Mouse (Mus musculus) kidney, embryonic 16.5 days (tissue): ENCODE measurements around the gene 1810009A15Rik. TPM values are rescaled to one million over a fixed set of nuclear protein-coding genes. Genes with fewer than 3 reads are reported as not detected.
A peak's percentile ranks its signal among the peaks of the same experiment; 100 is the strongest.

Experiments
- ATAC-seq: fragments of 200-750 bp; cut with Nextera tagmentation; 2 replicates; pipeline ENCODE4 v1.8.0; 2017; ENCODE audit warnings: moderate TSS enrichment; ENCODE audit not compliant: low FRiP score, low TSS enrichment
- H3K27ac ChIP-seq: fragments of 300-500 bp; sonication (generic); 2 replicates; pipeline ENCODE4 v1.5.1; 2014; ENCODE audit warnings: low read length
- H3K27me3 ChIP-seq: fragments of 300-500 bp; sonication (generic); 2 replicates; pipeline ENCODE4 v1.6.1; 2014; ENCODE audit warnings: low read length, control low read depth, mixed read lengths; ENCODE audit not compliant: insufficient read depth
- H3K36me3 ChIP-seq: fragments of 300-500 bp; sonication (generic); 2 replicates; pipeline ENCODE4 v1.6.1; 2014; ENCODE audit warnings: low read length, control low read depth, mixed read lengths; ENCODE audit not compliant: insufficient read depth
- H3K4me1 ChIP-seq: fragments of 300-500 bp; sonication (generic); 2 replicates; pipeline ENCODE4 v1.6.1; 2014; ENCODE audit warnings: low read length, control low read depth, mixed read lengths; ENCODE audit not compliant: insufficient read depth
- H3K4me2 ChIP-seq: fragments of 300-500 bp; sonication (generic); replicated peaks from 2 replicates; pipeline ENCODE4 v1.6.1; 2014; ENCODE audit warnings: low read depth, low read length
- H3K4me3 ChIP-seq: fragments of 300-500 bp; sonication (generic); 2 replicates; pipeline ENCODE4 v1.5.1; 2014; ENCODE audit warnings: mild to moderate bottlenecking, low read length
- H3K9ac ChIP-seq: fragments of 300-500 bp; sonication (generic); replicated peaks from 2 replicates; pipeline ENCODE4 v1.6.1; 2014; ENCODE audit warnings: low read length
- H3K9me3 ChIP-seq: fragments of 300-500 bp; sonication (generic); 2 replicates; pipeline ENCODE4 v1.6.1; 2016; ENCODE audit warnings: low read length, control low read depth
- WGBS: fragments of 180-500 bp; shearing (Covaris S2); extraction: QIAGEN DNeasy Blood & Tissue Kit; methylation state at CpG from one replicate; pipeline ENCODE4 v1.1.7; 2014; 5-methylcytosine and 5-hydroxymethylcytosine counted together
- microRNA-seq: library from miRNA; unstranded; fragments of <30 nt; microRNA quantifications from one replicate; pipeline ENCODE4, GENCODE M21; 2016
- polyA plus RNA-seq: library from polyadenylated mRNA; unstranded; fragments of >200 nt; fragmentation: Nextera tagmentation; extraction: Ambion mirVana; gene quantifications from 2 replicates; pipeline ENCODE4 v1.2.1, GENCODE M21; 2015

The 1810009A15Rik gene
- polyA plus RNA-seq, 1 experiment from 2014 or later, result 93.0 TPM

DNA sequence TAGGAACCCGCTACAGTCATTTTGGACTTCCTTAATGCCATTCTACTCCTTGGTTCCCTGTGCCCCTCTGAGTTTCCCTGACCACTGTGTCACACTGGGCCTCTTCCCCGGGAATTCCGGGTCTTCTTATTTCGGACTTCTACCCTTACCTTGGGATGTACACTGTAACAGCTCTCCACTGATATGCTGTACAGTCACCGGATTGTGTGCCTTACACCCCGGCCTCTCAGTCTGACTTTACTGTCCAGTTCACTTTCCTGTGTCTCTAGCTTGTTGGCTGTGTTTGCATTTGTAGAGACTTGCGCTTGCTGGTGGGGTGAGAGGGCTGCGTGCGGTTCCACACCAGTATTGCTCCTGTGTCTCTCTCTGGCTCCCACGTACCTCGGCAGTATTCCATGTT, 41.5 kb downstream of the 1810009A15Rik start:
- WGBS, result 5% methylated on average over 11 of the region's 11 CpGs
- H3K27me3 ChIP-seq, result no peaks in the 10 kb centered on the region
- peak overlapping the region; percentile 90 for H3K4me3 ChIP-seq
- peak overlapping the region; percentile 91 for H3K9ac ChIP-seq
- H3K4me2 ChIP-seq, result peak overlapping the region; percentile 76
- no peaks in the 10 kb centered on the region for H3K9me3 ChIP-seq
- H3K27ac ChIP-seq, result peak overlapping the region; percentile 91
- peaks cover 18% of the 10 kb centered on the region for H3K4me1 ChIP-seq
- no peak for ATAC-seq
- H3K36me3 ChIP-seq, result peaks cover 34% of the 10 kb centered on the region; the same call in 1 of the 2 replicates

- 74% methylated on average over 7 of the region's 7 CpGs for WGBS
- H3K4me3 ChIP-seq, result peak overlapping the region; percentile 90
- H3K27ac ChIP-seq, result no peak overlapping the region
- no peaks in the 10 kb centered on the region for H3K27me3 ChIP-seq
- H3K36me3 ChIP-seq, result peaks cover 32% of the 10 kb centered on the region
- H3K4me2 ChIP-seq, result peak overlapping the region; percentile 76
- H3K9me3 ChIP-seq, result no peaks in the 10 kb centered on the region
- peaks cover 18% of the 10 kb centered on the region for H3K4me1 ChIP-seq
- H3K9ac ChIP-seq, result peak overlapping the region; percentile 91
- no peak for ATAC-seq
Observed at GRCm38 (mm10) chr19:8930771-8931170, 42.1 kb downstream of the 1810009A15Rik start.

GRCm38 (mm10) chr19:8936736-8937135, 48.1 kb downstream of the 1810009A15Rik start:
- Histone ChIP-seq H3K27ac (no peak overlapping the region), H3K27me3 (no peaks in the 10 kb centered on the region), H3K4me2 (no peak overlapping the region), H3K36me3 (peaks cover 43% of the 10 kb centered on the region), H3K9me3 (no peaks in the 10 kb centered on the region), H3K9ac (no peak overlapping the region), H3K4me1 (peaks cover 10% of the 10 kb centered on the region), H3K4me3 (no peak overlapping the region)
- ATAC-seq, result no peak
- 86% methylated on average over 2 of the region's 2 CpGs for WGBS

Small RNA genes lying within 50 kb of the gene (microRNA-seq; reads per million reads assigned to microRNA genes)
- gene Mir5136, result 0.79 reads per million

Other genes with a start within 250 kb of the 1810009A15Rik start
- 0.11 and 0.14 TPM in 2 replicates for gene Chrm1, start 225.1 kb upstream of the 1810009A15Rik start, polyA plus RNA-seq
- gene Slc3a2, start 165.5 kb upstream of the 1810009A15Rik start, polyA plus RNA-seq, result 141 and 146 TPM in 2 replicates
- gene Wdr74, start 153.0 kb upstream of the 1810009A15Rik start, polyA plus RNA-seq, result 101 and 108 TPM in 2 replicates
- gene 1700092M07Rik, start 148.1 kb upstream of the 1810009A15Rik start, polyA plus RNA-seq, result 1.9 and 2.0 TPM in 2 replicates
- gene Stx5a, start 147.4 kb upstream of the 1810009A15Rik start, polyA plus RNA-seq, result 150 and 154 TPM in 2 replicates
- gene Nxf1, start 131.8 kb upstream of the 1810009A15Rik start, polyA plus RNA-seq, result 213 and 218 TPM in 2 replicates
- 197 and 215 TPM in 2 replicates for gene Tmem223, start 117.9 kb upstream of the 1810009A15Rik start, polyA plus RNA-seq
- 89.4 and 92.5 TPM in 2 replicates for gene Tmem179b, start 114.4 kb upstream of the 1810009A15Rik start, polyA plus RNA-seq
- 37.2 and 39.0 TPM in 2 replicates for gene Taf6l, start 102.4 kb upstream of the 1810009A15Rik start, polyA plus RNA-seq
- gene Polr2g, start 90.3 kb upstream of the 1810009A15Rik start, polyA plus RNA-seq, result 168 and 176 TPM in 2 replicates
- gene Zbtb3, start 86.3 kb upstream of the 1810009A15Rik start, polyA plus RNA-seq, result 6.2 and 6.4 TPM in 2 replicates
- gene Ttc9c, start 69.5 kb upstream of the 1810009A15Rik start, polyA plus RNA-seq, result 53.0 and 63.0 TPM in 2 replicates
- 5.4 and 5.9 TPM in 2 replicates for gene Hnrnpul2, start 68.8 kb upstream of the 1810009A15Rik start, polyA plus RNA-seq
- not detected in 2 replicates for gene AC129217.1, start 59.1 kb upstream of the 1810009A15Rik start, polyA plus RNA-seq
- 56.7 and 62.4 TPM in 2 replicates for gene Bscl2, start 51.4 kb upstream of the 1810009A15Rik start, polyA plus RNA-seq
- 3.2 and 5.4 TPM in 2 replicates for gene Gng3, start 49.7 kb upstream of the 1810009A15Rik start, polyA plus RNA-seq
- 0.75 and 1.0 TPM in 2 replicates for gene Lrrn4cl, start 38.1 kb upstream of the 1810009A15Rik start, polyA plus RNA-seq
- gene Ubxn1, start 17.4 kb upstream of the 1810009A15Rik start, polyA plus RNA-seq, result 195 and 197 TPM in 2 replicates
- gene Uqcc3, start 7.9 kb upstream of the 1810009A15Rik start, polyA plus RNA-seq, result 69.3 and 71.4 TPM in 2 replicates
- gene Lbhd1, start 5.1 kb upstream of the 1810009A15Rik start, polyA plus RNA-seq, result 78.4 and 84.3 TPM in 2 replicates
- not detected in 2 replicates for gene Gm49403, start 4.9 kb upstream of the 1810009A15Rik start, polyA plus RNA-seq
- 1.2 TPM in 1 of 2 replicates, not detected in the other for gene Gm49416, start 73 bp downstream of the 1810009A15Rik start, polyA plus RNA-seq
- gene Ints5, start 4.2 kb downstream of the 1810009A15Rik start, polyA plus RNA-seq, result 49.5 and 53.1 TPM in 2 replicates
- 146 and 151 TPM in 2 replicates for gene Ganab, start 9.2 kb downstream of the 1810009A15Rik start, polyA plus RNA-seq
- gene B3gat3, start 31.5 kb downstream of the 1810009A15Rik start, polyA plus RNA-seq, result 51.1 and 53.5 TPM in 2 replicates
- gene Rom1, start 40.5 kb downstream of the 1810009A15Rik start, polyA plus RNA-seq, result 4.3 and 4.5 TPM in 2 replicates
- 33.2 and 34.1 TPM in 2 replicates for gene Eml3, start 40.7 kb downstream of the 1810009A15Rik start, polyA plus RNA-seq
- gene Mta2, start 53.0 kb downstream of the 1810009A15Rik start, polyA plus RNA-seq, result 179 and 180 TPM in 2 replicates
- gene Tut1, start 65.0 kb downstream of the 1810009A15Rik start, polyA plus RNA-seq, result 36.0 and 38.3 TPM in 2 replicates
- 436 and 455 TPM in 2 replicates for gene Eef1g, start 78.2 kb downstream of the 1810009A15Rik start, polyA plus RNA-seq
- 14.0 and 14.4 TPM in 2 replicates for gene Ahnak, start 100.4 kb downstream of the 1810009A15Rik start, polyA plus RNA-seq
- 0.76 TPM in 1 of 2 replicates, not detected in the other for gene Scgb1a1, start 199.1 kb downstream of the 1810009A15Rik start, polyA plus RNA-seq
- gene Asrgl1, start 246.8 kb downstream of the 1810009A15Rik start, polyA plus RNA-seq, result 15.0 and 15.1 TPM in 2 replicates